Mouse (Mus musculus): Measurements from ENCODE around the gene Tcf7l1.

DNA sequence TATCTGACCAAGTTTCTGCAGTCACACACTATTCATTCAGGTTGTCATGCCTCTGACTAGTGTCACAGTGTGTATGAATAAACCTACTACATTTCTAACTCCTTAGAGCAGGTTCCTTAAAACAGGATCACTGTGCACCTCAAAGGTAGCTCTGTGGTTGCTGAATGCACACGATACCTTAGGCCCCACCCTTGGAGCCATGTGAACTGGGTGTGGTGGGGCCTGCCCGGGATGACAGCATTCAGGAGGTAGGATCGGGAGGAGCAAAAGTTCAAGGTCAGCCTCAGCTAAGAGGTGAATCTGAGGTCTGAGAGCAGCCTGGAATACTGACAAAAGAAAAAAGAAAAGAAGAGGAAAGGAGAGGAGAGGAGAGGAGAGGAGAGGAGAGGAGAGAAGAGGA, 19.3 kb upstream of the Tcf7l1 start:
- no peak for TF ChIP-seq GATA1 (IDR thresholded peaks at IDR 0.05; ENCODE audit: borderline replicate concordance, low read length)
- TF ChIP-seq FLI1 (IDR thresholded peaks at IDR 0.05; ENCODE audit: low read length) = no peak
